Mouse (Mus musculus): ENCODE measurements around the gene Gm12248.
"Not testable (repeated sequence)": the region's sequence is repeated elsewhere in the genome, so short reads cannot be mapped to it uniquely, and the experiment has no call there.

Gm12248 gene

GRCm38 (mm10) chr11:58102581-58103343 lies 9.8 kb upstream of the Gm12248 start:
- no peak for DNase-seq (ENCODE audit: extremely low spot score, low spot score)

- no peak for DNase-seq (ENCODE audit: extremely low spot score, low spot score)
Observed at GRCm38 (mm10) chr11:58102146-58102545, 9.2 kb upstream of the Gm12248 start.

- no peak for DNase-seq (ENCODE audit: extremely low spot score, low spot score)
Observed at GRCm38 (mm10) chr11:58101194-58101720, 8.3 kb upstream of the Gm12248 start.

- DNase-seq (ENCODE audit: extremely low spot score, low spot score), result no peak
Observed at GRCm38 (mm10) chr11:58100006-58100405, 7.1 kb upstream of the Gm12248 start.

GRCm38 (mm10) chr11:58098366-58098720 lies 5.4 kb upstream of the Gm12248 start:
- not testable (repeated sequence) for DNase-seq (ENCODE audit: extremely low spot score, low spot score)

GRCm38 (mm10) chr11:58097621-58098365 lies 4.9 kb upstream of the Gm12248 start:
- peak; percentile 23 for DNase-seq (ENCODE audit: extremely low spot score, low spot score)

GRCm38 (mm10) chr11:58096821-58097620 lies 4.1 kb upstream of the Gm12248 start:
- no peak for DNase-seq (ENCODE audit: extremely low spot score, low spot score)

- DNase-seq (ENCODE audit: extremely low spot score, low spot score), result no peak
Observed at GRCm38 (mm10) chr11:58096160-58096559, 3.2 kb upstream of the Gm12248 start.

- DNase-seq (ENCODE audit: extremely low spot score, low spot score), result no peak
Observed at GRCm38 (mm10) chr11:58095561-58095960, 2.6 kb upstream of the Gm12248 start.

- no peak for DNase-seq (ENCODE audit: extremely low spot score, low spot score)
Observed at GRCm38 (mm10) chr11:58094766-58095165, 1.8 kb upstream of the Gm12248 start.

GRCm38 (mm10) chr11:58092541-58092940 lies 393 bp downstream of the Gm12248 start:
- no peak for DNase-seq (ENCODE audit: extremely low spot score, low spot score)

- DNase-seq (ENCODE audit: extremely low spot score, low spot score), result no peak
Observed at GRCm38 (mm10) chr11:58081716-58082115, 11.2 kb downstream of the Gm12248 start.

GRCm38 (mm10) chr11:58077270-58077669 lies 15.7 kb downstream of the Gm12248 start:
- no peak for DNase-seq (ENCODE audit: extremely low spot score, low spot score)

GRCm38 (mm10) chr11:58072978-58073377 lies 20.0 kb downstream of the Gm12248 start:
- no peak for DNase-seq (ENCODE audit: extremely low spot score, low spot score)

- DNase-seq (ENCODE audit: extremely low spot score, low spot score), result no peak
Observed at GRCm38 (mm10) chr11:58065025-58065424, 27.9 kb downstream of the Gm12248 start.

GRCm38 (mm10) chr11:58062586-58062985 lies 30.3 kb downstream of the Gm12248 start:
- DNase-seq (ENCODE audit: extremely low spot score, low spot score), result no peak

GRCm38 (mm10) chr11:58061218-58061617 lies 31.7 kb downstream of the Gm12248 start:
- not testable (repeated sequence) for DNase-seq (ENCODE audit: extremely low spot score, low spot score)

- DNase-seq (ENCODE audit: extremely low spot score, low spot score), result not testable (repeated sequence)
Observed at GRCm38 (mm10) chr11:58059752-58060151, 33.2 kb downstream of the Gm12248 start.

GRCm38 (mm10) chr11:58057455-58057854 lies 35.5 kb downstream of the Gm12248 start:
- no peak for DNase-seq (ENCODE audit: extremely low spot score, low spot score)

- no peak for DNase-seq (ENCODE audit: extremely low spot score, low spot score)
Observed at GRCm38 (mm10) chr11:58046438-58046837, 46.5 kb downstream of the Gm12248 start.

GRCm38 (mm10) chr11:58042861-58043431 lies 50.0 kb downstream of the Gm12248 start:
- no peak for DNase-seq (ENCODE audit: extremely low spot score, low spot score)
